Mouse (Mus musculus) MEL (cell line): ENCODE data around the gene Lipc. TPM values are rescaled to one million over a fixed set of nuclear protein-coding genes. Genes with fewer than 3 reads are reported as not detected.

Experiments
- DNase-seq: peaks from one replicate; pipeline ENCODE4 v3.0.0; 2011; ENCODE audit warnings: low read depth, low spot score
- H3K27ac ChIP-seq: 2 replicates; pipeline ENCODE4 v1.5.1; 2012; ENCODE audit warnings: low read depth, mild to moderate bottlenecking, control low read depth, low read length, moderate library complexity; ENCODE audit not compliant: control insufficient read depth
- H3K27me3 ChIP-seq, 2 experiments: fragments of 150-350 bp in 1 of 2; sonication (generic) in 1 of 2; 2 replicates each; pipeline ENCODE4 v1.6.1; 2012; ENCODE audit warnings: low read length in 2 of 2, mild to moderate bottlenecking in 2 of 2, improper control_type of control experiment in 1 of 2, moderate library complexity in 1 of 2; ENCODE audit not compliant: insufficient read depth in 2 of 2, control insufficient read depth in 1 of 2
- H3K36me3 ChIP-seq, 2 experiments: 2 replicates each; pipeline ENCODE4 v1.6.1; 2012 to 2014; ENCODE audit warnings: low read length in 2 of 2, improper control_type of control experiment in 1 of 2, inconsistent platforms in 1 of 2, mild to moderate bottlenecking in 1 of 2; ENCODE audit not compliant: insufficient read depth in 2 of 2, control insufficient read depth in 1 of 2
- H3K4me1 ChIP-seq, 2 experiments: fragments of 150-350 bp in 1 of 2; sonication (generic) in 1 of 2; 2 replicates each; pipeline ENCODE4 v1.6.1; 2012; ENCODE audit warnings: low read length in 2 of 2, improper control_type of control experiment in 1 of 2, mild to moderate bottlenecking in 1 of 2; ENCODE audit not compliant: insufficient read depth in 2 of 2, control insufficient read depth in 1 of 2
- H3K4me3 ChIP-seq, 2 experiments: fragments of 150-350 bp in 1 of 2; sonication (generic) in 1 of 2; 2 replicates each; pipeline ENCODE4 v1.5.1; 2012; ENCODE audit warnings: low read depth in 2 of 2, low read length in 2 of 2, mild to moderate bottlenecking in 2 of 2, moderate library complexity in 2 of 2, control low read depth in 1 of 2, improper control_type of control experiment in 1 of 2; ENCODE audit not compliant: control insufficient read depth in 1 of 2, insufficient read depth in 1 of 2
- H3K79me2 ChIP-seq: 2 replicates; pipeline ENCODE4 v1.6.1; 2012; ENCODE audit warnings: mild to moderate bottlenecking, low read length, moderate library complexity; ENCODE audit not compliant: control insufficient read depth, poor library complexity, insufficient read depth
- H3K9ac ChIP-seq: 2 replicates; pipeline ENCODE4 v1.6.1; 2012; ENCODE audit warnings: low read depth, mild to moderate bottlenecking, control low read depth, low read length, moderate library complexity; ENCODE audit not compliant: control insufficient read depth, poor library complexity, severe bottlenecking
- H3K9me3 ChIP-seq: fragments of 150-350 bp; sonication (generic); replicated peaks from 2 replicates; pipeline ENCODE4 v1.6.1; 2012; ENCODE audit warnings: mild to moderate bottlenecking, low read length, improper control_type of control experiment, moderate library complexity; ENCODE audit not compliant: insufficient read depth
- BHLHE40 ChIP-seq: IDR thresholded peaks from 2 replicates; pipeline ENCODE4 v1.6.1; 2012; ENCODE audit warnings: low read depth, mild to moderate bottlenecking, inconsistent platforms, low read length, improper control_type of control experiment, borderline replicate concordance
- CTCF ChIP-seq, 3 experiments: IDR thresholded peaks in 2 of 3; conservative IDR thresholded peaks in 1 of 3; 2 replicates each; pipeline ENCODE4 v1.5.1; 2011 to 2012; ENCODE audit warnings: low read length in 3 of 3, low read depth in 2 of 3, mild to moderate bottlenecking in 2 of 3, improper control_type of control experiment in 1 of 3, inconsistent platforms in 1 of 3, mixed read lengths in 1 of 3, moderate library complexity in 1 of 3; ENCODE audit not compliant: control insufficient read depth in 1 of 3, insufficient read depth in 1 of 3, poor library complexity in 1 of 3, severe bottlenecking in 1 of 3
- E2F4 ChIP-seq: IDR thresholded peaks from 2 replicates; pipeline ENCODE4 v1.6.1; 2011; ENCODE audit warnings: low read depth, low read length, improper control_type of control experiment, borderline replicate concordance
- ELF1 ChIP-seq: IDR thresholded peaks from 2 replicates; pipeline ENCODE4 v1.6.1; 2014; ENCODE audit warnings: low read depth, mild to moderate bottlenecking, inconsistent platforms, low read length, improper control_type of control experiment, moderate library complexity
- EP300 ChIP-seq, 2 experiments: IDR thresholded peaks; 2 replicates each; pipeline ENCODE4 v1.6.1; 2011; ENCODE audit warnings: improper control_type of control experiment in 2 of 2, low read length in 2 of 2, low read depth in 1 of 2, mild to moderate bottlenecking in 1 of 2
- GABPA ChIP-seq: IDR thresholded peaks from 2 replicates; pipeline ENCODE4 v1.6.1; 2012; ENCODE audit warnings: low read depth, mild to moderate bottlenecking, inconsistent platforms, low read length, improper control_type of control experiment, moderate library complexity
- MAFK ChIP-seq: IDR thresholded peaks from 2 replicates; pipeline ENCODE4 v1.6.1; 2011; ENCODE audit warnings: low read depth, mild to moderate bottlenecking, low read length, improper control_type of control experiment, borderline replicate concordance
- MAX ChIP-seq: IDR thresholded peaks from 2 replicates; pipeline ENCODE4 v1.6.1; 2011; ENCODE audit warnings: low read length, improper control_type of control experiment
- MAZ ChIP-seq: IDR thresholded peaks from 2 replicates; pipeline ENCODE4 v1.6.1; 2012; ENCODE audit warnings: low read depth, mild to moderate bottlenecking, inconsistent platforms, low read length, improper control_type of control experiment
- MEF2A ChIP-seq: IDR thresholded peaks from 2 replicates; pipeline ENCODE4 v1.6.1; 2014; ENCODE audit warnings: low read depth, mild to moderate bottlenecking, inconsistent platforms, low read length, improper control_type of control experiment; ENCODE audit not compliant: poor library complexity, insufficient replicate concordance, severe bottlenecking; ENCODE audit errors: extremely low read depth
- MYB ChIP-seq: IDR thresholded peaks from 2 replicates; pipeline ENCODE4 v1.6.1; 2011; ENCODE audit warnings: mild to moderate bottlenecking, low read depth, low read length, improper control_type of control experiment
- MYC ChIP-seq: IDR thresholded peaks from 2 replicates; pipeline ENCODE4 v1.6.1; 2011; ENCODE audit warnings: low read depth, mild to moderate bottlenecking, low read length, improper control_type of control experiment, moderate library complexity
- POLR2AphosphoS5 ChIP-seq: IDR thresholded peaks from 2 replicates; pipeline ENCODE4 v1.6.1; 2012; ENCODE audit warnings: low read depth, borderline replicate concordance, mild to moderate bottlenecking, inconsistent platforms, low read length, moderate library complexity, mixed read lengths
- RCOR1 ChIP-seq: IDR thresholded peaks from 2 replicates; pipeline ENCODE4 v1.6.1; 2012; ENCODE audit warnings: low read depth, mild to moderate bottlenecking, inconsistent platforms, low read length, improper control_type of control experiment
- SMC3 ChIP-seq: IDR thresholded peaks from 2 replicates; pipeline ENCODE4 v1.6.1; 2011; ENCODE audit warnings: low read depth, low read length, improper control_type of control experiment
- TAL1 ChIP-seq: IDR thresholded peaks from 2 replicates; pipeline ENCODE4 v1.6.1; 2012; ENCODE audit warnings: mild to moderate bottlenecking, inconsistent platforms, low read length, moderate library complexity, mixed read lengths
- TBP ChIP-seq: IDR thresholded peaks from 2 replicates; pipeline ENCODE4 v1.8.0; 2011; ENCODE audit warnings: low read depth, low read length, improper control_type of control experiment
- USF1 ChIP-seq: IDR thresholded peaks from 2 replicates; pipeline ENCODE4 v1.6.1; 2014; ENCODE audit warnings: low read depth, mild to moderate bottlenecking, inconsistent platforms, low read length, improper control_type of control experiment, moderate library complexity
- USF2 ChIP-seq, 2 experiments: IDR thresholded peaks; 2 replicates each; pipeline ENCODE4 v1.6.1; 2011 to 2012; ENCODE audit warnings: improper control_type of control experiment in 2 of 2, low read length in 2 of 2, borderline replicate concordance in 1 of 2, inconsistent platforms in 1 of 2, low read depth in 1 of 2, mild to moderate bottlenecking in 1 of 2; ENCODE audit not compliant: insufficient read depth in 1 of 2
- ZC3H11A ChIP-seq: IDR thresholded peaks from 2 replicates; pipeline ENCODE4 v1.6.1; 2012; ENCODE audit warnings: low read depth, mild to moderate bottlenecking, inconsistent platforms, low read length, improper control_type of control experiment
- polyA plus RNA-seq, 2 experiments: library from polyadenylated mRNA; stranded (reverse) in 1 of 2; unstranded in 1 of 2; fragments of >175 nt in 1 of 2; fragments of >200 nt in 1 of 2; gene quantifications; 2 replicates each; pipeline versions ENCODE4 v1.2.1 to v1.2.4; 2012; ENCODE audit warnings: low replicate concordance in 2 of 2, low read depth in 1 of 2; ENCODE audit not compliant: insufficient read length in 2 of 2, insufficient read depth in 1 of 2, missing spikeins in 1 of 2
- total RNA-seq: library from RNA; depleted of rRNA; stranded (reverse); fragments of 300-350 nt; gene quantifications from 2 replicates; pipeline ENCODE4 v1.2.3, GENCODE M21; 2012

The Lipc gene
- total and polyA plus RNA-seq, 3 experiments: 0.07 TPM; not detected in 2

DNA sequence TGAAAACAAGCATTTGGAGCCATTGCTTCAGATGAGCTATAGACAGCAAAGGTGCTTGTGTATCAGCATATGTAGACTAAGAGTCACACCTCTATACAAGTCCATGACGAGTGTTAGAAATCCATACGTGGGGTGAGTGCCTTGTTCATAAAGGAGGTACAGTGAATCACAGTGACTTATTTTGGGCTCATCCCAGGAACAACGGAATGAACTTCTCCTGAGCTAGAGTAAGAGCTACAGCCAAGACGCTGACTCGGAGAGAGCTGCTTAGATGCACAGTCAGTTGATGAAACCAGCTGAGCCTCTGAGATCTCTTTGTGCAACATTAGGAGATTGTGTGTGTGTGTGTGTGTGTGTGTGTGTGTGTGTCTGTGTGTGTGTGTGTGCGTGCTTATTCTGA is 13.9 kb downstream of the Lipc start:
- no peak overlapping the region for H3K27ac ChIP-seq
- no peak for TF ChIP-seq GABPA
- no peak for TF ChIP-seq MYB
- TF ChIP-seq MAZ: no peak
- no peak for TF ChIP-seq CTCF (IDR thresholded peaks at IDR 0.05 in 2 of 3, conservative IDR thresholded peaks at IDR 0.05 in 1 of 3; ENCODE audit: control insufficient read depth in 1 of 3, insufficient read depth in 1 of 3, low read depth in 2 of 3, low read length in 3 of 3, poor library complexity in 1 of 3, severe bottlenecking in 1 of 3)
- TF ChIP-seq MAX: no peak
- TF ChIP-seq EP300 (IDR thresholded peaks at IDR 0.05; ENCODE audit: low read depth in 1 of 2, low read length in 2 of 2): no peak
- TF ChIP-seq MEF2A: no peak
- TF ChIP-seq TBP: no peak
- TF ChIP-seq USF2 (IDR thresholded peaks at IDR 0.05; ENCODE audit: borderline replicate concordance in 1 of 2, insufficient read depth in 1 of 2, low read depth in 1 of 2, low read length in 2 of 2): no peak
- TF ChIP-seq E2F4: no peak
- TF ChIP-seq, all 39 proteins: peak for 0
- Histone ChIP-seq H3K9ac (no peak overlapping the region), H3K4me3 (no peak overlapping the region), H3K79me2 (no peaks in the 10 kb centered on the region), H3K27me3 (no peaks in the 10 kb centered on the region), H3K36me3 (peaks cover 0 to 3% of the 10 kb centered on the region in 2 experiments; a peak in 2 of 4 replicates), H3K9me3 (no peaks in the 10 kb centered on the region), H3K4me1 (peaks cover 0 to 8% of the 10 kb centered on the region in 2 experiments; a peak in 2 of 4 replicates)
- no peak for DNase-seq

DNA sequence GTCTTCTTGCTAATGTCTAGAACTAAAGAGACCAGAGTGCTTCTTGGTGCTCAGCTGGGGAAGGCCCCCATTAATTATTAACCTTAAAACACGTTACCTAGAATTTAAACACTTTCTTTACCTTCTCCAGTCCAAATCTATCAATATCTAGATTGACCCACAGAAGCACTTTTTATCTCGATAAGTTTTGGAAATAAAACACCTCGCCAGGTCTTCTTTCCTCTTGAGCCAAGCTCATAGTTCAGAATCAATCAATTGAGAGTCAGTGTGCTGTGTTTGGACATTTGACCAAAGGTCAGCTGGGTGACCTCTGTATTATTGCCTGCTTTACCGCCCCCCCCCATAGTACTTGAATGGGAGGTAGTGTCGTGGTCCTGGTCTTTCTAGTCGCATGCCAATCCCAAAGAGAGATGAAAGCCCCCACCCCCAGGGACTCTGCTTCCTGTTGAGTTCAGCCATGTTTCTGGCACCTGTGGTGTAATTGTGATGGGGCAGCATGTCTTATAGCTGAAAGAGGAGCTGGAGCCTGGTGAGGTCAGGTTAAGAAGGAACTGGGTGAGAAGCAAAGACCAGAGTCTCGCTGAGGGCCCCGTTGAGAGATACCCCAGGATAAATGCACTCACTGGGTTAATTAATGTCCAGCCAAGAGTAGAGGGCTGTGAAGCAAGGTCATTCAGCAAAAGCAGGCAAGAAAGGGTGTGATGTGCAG is 17.3 kb downstream of the Lipc start:
- Histone ChIP-seq H3K4me3 (no peak overlapping the region), H3K36me3 (no peaks in the 10 kb centered on the region), H3K27ac (no peak overlapping the region), H3K27me3 (no peaks in the 10 kb centered on the region), H3K9me3 (no peaks in the 10 kb centered on the region), H3K79me2 (no peaks in the 10 kb centered on the region), H3K4me1 (peaks cover 1 to 6% of the 10 kb centered on the region in 2 experiments; a peak in 1 of 4 replicates), H3K9ac (no peak overlapping the region)
- TF ChIP-seq RCOR1 (no peak), GABPA (no peak), POLR2AphosphoS5 (no peak)
- no peak for DNase-seq

DNA sequence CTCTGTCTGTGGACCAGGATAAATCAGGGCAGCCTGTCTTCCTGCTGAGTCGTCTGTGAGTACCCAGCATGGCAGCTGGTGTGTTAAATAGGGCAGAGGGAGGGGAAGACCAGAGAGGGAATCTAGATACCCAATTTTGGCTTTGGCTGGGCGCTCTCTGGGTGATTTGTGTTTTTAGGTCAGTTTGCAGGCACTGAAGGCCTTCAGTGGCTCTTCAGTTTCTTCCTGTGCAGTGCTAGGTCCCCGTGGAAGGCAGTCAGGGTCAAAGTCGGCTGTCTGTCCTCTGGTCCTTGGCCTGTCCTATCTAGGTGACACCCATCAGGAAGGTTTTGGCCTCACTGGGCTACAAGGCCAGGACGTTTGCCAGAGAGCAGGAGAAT is 21.4 kb downstream of the Lipc start:
- Histone ChIP-seq H3K9ac (no peak overlapping the region), H3K9me3 (no peaks in the 10 kb centered on the region), H3K4me1 (peaks cover 26 to 31% of the 10 kb centered on the region in 2 experiments), H3K4me3 (no peak overlapping the region), H3K27me3 (no peaks in the 10 kb centered on the region), H3K36me3 (peaks cover 0 to 25% of the 10 kb centered on the region in 2 experiments; a peak in 2 of 4 replicates), H3K27ac (no peak overlapping the region), H3K79me2 (no peaks in the 10 kb centered on the region; the same call in 1 of the 2 replicates)
- TF ChIP-seq MYC (no peak), ELF1 (no peak), MYB (no peak), TAL1 (no peak), SMC3 (no peak), USF1 (no peak), EP300 (IDR thresholded peaks at IDR 0.05; ENCODE audit: low read depth in 1 of 2, low read length in 2 of 2) (no peak), USF2 (IDR thresholded peaks at IDR 0.05; ENCODE audit: borderline replicate concordance in 1 of 2, insufficient read depth in 1 of 2, low read depth in 1 of 2, low read length in 2 of 2) (no peak), ZC3H11A (no peak), MAFK (no peak), BHLHE40 (no peak)
- no peak for DNase-seq
